Mouse (Mus musculus) bone marrow, adult 2 months (tissue): ENCODE results near the gene Gm13698. TPM values are rescaled to one million over a fixed set of nuclear protein-coding genes. Genes with fewer than 3 reads are reported as not detected.

Experiments used
- polyA plus RNA-seq: library from polyadenylated mRNA; stranded (reverse); fragments of >200 nt; gene quantifications from 2 replicates; pipeline ENCODE4 v1.2.4, GENCODE M21; 2011; ENCODE audit warnings: low replicate concordance; ENCODE audit not compliant: missing spikeins, insufficient read depth, insufficient read length

Gm13698 gene
- polyA plus RNA-seq, 1 experiment: not detected

Other genes starting within 250 kb of the Gm13698 start
- 17.6 and 24.7 TPM in 2 replicates for gene Itgav, start 231.3 kb upstream of the Gm13698 start, polyA plus RNA-seq
- not detected in 2 replicates for gene Fam171b, start 143.1 kb upstream of the Gm13698 start, polyA plus RNA-seq
- gene Zswim2, start 14.5 kb upstream of the Gm13698 start, polyA plus RNA-seq: not detected in 2 replicates
- not detected in 2 replicates for gene Gm13693, start 5.8 kb downstream of the Gm13698 start, polyA plus RNA-seq
- not detected in 2 replicates for gene Gm13695, start 11.6 kb downstream of the Gm13698 start, polyA plus RNA-seq
- not detected in 2 replicates for gene Gm13696, start 17.4 kb downstream of the Gm13698 start, polyA plus RNA-seq
- gene Gm13694, start 23.2 kb downstream of the Gm13698 start, polyA plus RNA-seq: not detected in 2 replicates
- gene Gm13697, start 29.1 kb downstream of the Gm13698 start, polyA plus RNA-seq: not detected in 2 replicates
- gene Gm13691, start 34.9 kb downstream of the Gm13698 start, polyA plus RNA-seq: not detected in 2 replicates